Mouse (Mus musculus): ENCODE measurements around the gene Stag2. TPM values are rescaled to one million over a fixed set of nuclear protein-coding genes. Genes with fewer than 3 reads are reported as not detected.
A peak's percentile ranks its signal among the peaks of the same experiment; 100 is the strongest.

The Stag2 gene
- polyA plus RNA-seq, 1 experiment, result 111 TPM

DNA sequence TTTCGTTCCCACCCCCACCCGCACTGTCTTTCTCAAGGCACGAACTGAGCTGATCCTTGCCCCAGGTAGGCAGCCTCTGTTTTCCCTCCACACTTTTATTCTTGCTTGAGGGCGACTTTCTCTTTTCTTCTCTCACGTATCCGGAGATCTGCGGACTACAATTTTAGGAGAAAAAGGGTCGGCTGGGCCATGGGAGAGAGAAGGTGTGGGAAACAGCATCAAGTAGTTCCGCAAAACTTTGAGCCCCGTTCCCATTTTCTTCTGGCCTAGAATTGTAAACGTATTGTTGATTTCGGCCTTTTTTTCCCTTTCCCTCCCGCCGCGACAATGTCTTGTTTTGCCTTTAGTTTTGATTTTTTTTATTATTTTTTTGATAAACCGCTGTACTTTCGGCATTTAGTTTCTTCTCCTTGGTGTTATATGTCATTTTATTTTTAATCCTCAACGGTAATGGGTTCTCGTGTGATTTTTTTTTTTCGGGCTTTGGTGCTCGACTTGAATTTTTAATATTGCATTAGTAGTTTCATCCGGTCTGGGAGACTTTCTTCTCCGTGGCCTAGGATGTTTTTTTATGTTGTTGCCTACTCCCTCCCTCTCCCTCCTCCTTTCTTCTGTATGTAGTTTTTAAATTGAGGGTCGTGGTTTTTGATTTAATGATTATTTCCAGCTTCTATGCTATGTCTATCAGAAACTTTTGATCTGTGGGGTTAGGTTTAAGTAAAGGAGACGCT, 2.1 kb downstream of the Stag2 start:
- TF ChIP-seq POLR2A (IDR thresholded peaks at IDR 0.05; ENCODE audit: insufficient read depth, low read length) (no peak), CTCF (IDR thresholded peaks at IDR 0.05; ENCODE audit: low read depth, low read length) (no peak), EP300 (IDR thresholded peaks at IDR 0.05; ENCODE audit: insufficient read depth, low read depth, low read length) (no peak)
- no peaks in the 10 kb centered on the region for H3K4me1 ChIP-seq (ENCODE audit: control insufficient read depth, insufficient read depth, low read length)
- no peaks in the 10 kb centered on the region for H3K9me3 ChIP-seq (replicated peaks; ENCODE audit: control insufficient read depth, insufficient read depth, low read length, poor library complexity, severe bottlenecking)
- no peaks in the 10 kb centered on the region for H3K27me3 ChIP-seq (ENCODE audit: control insufficient read depth, insufficient read depth, low read length, poor library complexity, severe bottlenecking)
- H3K4me3 ChIP-seq (ENCODE audit: low read depth, low read length), result peak overlapping the region; percentile 89
- H3K36me3 ChIP-seq (ENCODE audit: control insufficient read depth, insufficient read depth, low read length, poor library complexity, severe bottlenecking), result no peaks in the 10 kb centered on the region
- H3K9ac ChIP-seq (ENCODE audit: low read depth, poor library complexity, severe bottlenecking), result peak overlapping the region; percentile 100
- peak overlapping the region; percentile 74 for H3K27ac ChIP-seq (ENCODE audit: insufficient read depth, low read length)

DNA sequence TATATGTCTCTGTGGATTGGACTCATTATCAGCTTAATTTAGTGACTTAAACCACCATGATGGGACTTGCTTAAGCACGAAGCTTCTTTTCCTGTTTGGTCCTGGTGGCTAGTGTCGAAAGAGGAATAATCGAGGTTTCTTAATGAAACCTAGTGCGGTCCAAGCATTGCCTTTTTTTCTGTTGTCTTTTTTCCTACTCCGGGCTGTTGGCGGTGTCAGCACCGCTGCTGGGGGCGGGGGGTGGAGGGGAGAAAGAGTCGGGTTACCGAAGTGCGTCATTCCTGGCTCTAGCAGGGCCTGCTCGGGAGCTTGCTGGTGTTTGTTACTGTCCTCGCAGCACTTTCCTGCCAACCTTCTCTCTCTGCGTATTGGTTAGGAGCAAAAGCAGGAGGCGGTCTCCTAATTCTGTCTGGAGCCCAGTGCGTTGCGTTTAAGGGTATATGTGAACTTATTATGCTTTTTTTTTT, 2.8 kb downstream of the Stag2 start:
- Histone ChIP-seq H3K9ac (ENCODE audit: low read depth, poor library complexity, severe bottlenecking) (peak overlapping the region; percentile 100), H3K36me3 (ENCODE audit: control insufficient read depth, insufficient read depth, low read length, poor library complexity, severe bottlenecking) (no peaks in the 10 kb centered on the region), H3K27ac (ENCODE audit: insufficient read depth, low read length) (peak overlapping the region; percentile 65), H3K27me3 (ENCODE audit: control insufficient read depth, insufficient read depth, low read length, poor library complexity, severe bottlenecking) (no peaks in the 10 kb centered on the region), H3K4me3 (ENCODE audit: low read depth, low read length) (peak overlapping the region; percentile 84), H3K4me1 (ENCODE audit: control insufficient read depth, insufficient read depth, low read length) (no peaks in the 10 kb centered on the region), H3K9me3 (replicated peaks; ENCODE audit: control insufficient read depth, insufficient read depth, low read length, poor library complexity, severe bottlenecking) (no peaks in the 10 kb centered on the region)
- TF ChIP-seq EP300 (IDR thresholded peaks at IDR 0.05; ENCODE audit: insufficient read depth, low read depth, low read length), result 0 out of 2 replicates have a peak, but pooled peaks have one; percentile 20
- TF ChIP-seq CTCF (IDR thresholded peaks at IDR 0.05; ENCODE audit: low read depth, low read length), result no peak

DNA sequence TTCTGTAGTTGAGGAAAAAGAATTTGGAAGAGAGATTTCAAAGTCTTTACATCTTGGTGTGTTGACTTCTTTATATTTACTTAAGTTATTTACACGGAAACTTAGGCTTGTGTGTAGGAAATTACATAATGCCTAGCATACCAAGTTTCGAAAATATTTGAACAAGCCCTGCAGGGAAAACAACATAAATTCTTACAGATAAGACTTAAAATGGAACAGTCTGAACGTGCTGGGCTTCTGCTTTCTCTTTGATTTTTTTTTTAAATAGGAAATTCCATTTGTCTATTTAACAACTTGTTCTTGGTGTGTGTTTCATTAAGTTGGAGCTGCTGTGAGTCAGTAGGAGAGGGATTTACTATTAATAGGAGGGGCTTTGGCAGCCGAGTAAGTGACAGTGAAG, 3.9 kb downstream of the Stag2 start:
- Histone ChIP-seq H3K9me3 (replicated peaks; ENCODE audit: control insufficient read depth, insufficient read depth, low read length, poor library complexity, severe bottlenecking) (no peaks in the 10 kb centered on the region), H3K27ac (ENCODE audit: insufficient read depth, low read length) (no peak overlapping the region), H3K9ac (ENCODE audit: low read depth, poor library complexity, severe bottlenecking) (no peak overlapping the region), H3K4me3 (ENCODE audit: low read depth, low read length) (no peak overlapping the region), H3K36me3 (ENCODE audit: control insufficient read depth, insufficient read depth, low read length, poor library complexity, severe bottlenecking) (no peaks in the 10 kb centered on the region), H3K4me1 (ENCODE audit: control insufficient read depth, insufficient read depth, low read length) (no peaks in the 10 kb centered on the region), H3K27me3 (ENCODE audit: control insufficient read depth, insufficient read depth, low read length, poor library complexity, severe bottlenecking) (no peaks in the 10 kb centered on the region)
- TF ChIP-seq EP300 (IDR thresholded peaks at IDR 0.05; ENCODE audit: insufficient read depth, low read depth, low read length) (no peak), POLR2A (IDR thresholded peaks at IDR 0.05; ENCODE audit: insufficient read depth, low read length) (no peak), CTCF (IDR thresholded peaks at IDR 0.05; ENCODE audit: low read depth, low read length) (no peak)

GRCm38 (mm10) chrX:42165455-42165854, 16.3 kb downstream of the Stag2 start:
- TF ChIP-seq POLR2A (IDR thresholded peaks at IDR 0.05; ENCODE audit: insufficient read depth, low read length), result no peak
- no peak for TF ChIP-seq EP300 (IDR thresholded peaks at IDR 0.05; ENCODE audit: insufficient read depth, low read depth, low read length)
- no peak for TF ChIP-seq CTCF (IDR thresholded peaks at IDR 0.05; ENCODE audit: low read depth, low read length)
- no peak overlapping the region for H3K4me3 ChIP-seq (ENCODE audit: low read depth, low read length)

DNA sequence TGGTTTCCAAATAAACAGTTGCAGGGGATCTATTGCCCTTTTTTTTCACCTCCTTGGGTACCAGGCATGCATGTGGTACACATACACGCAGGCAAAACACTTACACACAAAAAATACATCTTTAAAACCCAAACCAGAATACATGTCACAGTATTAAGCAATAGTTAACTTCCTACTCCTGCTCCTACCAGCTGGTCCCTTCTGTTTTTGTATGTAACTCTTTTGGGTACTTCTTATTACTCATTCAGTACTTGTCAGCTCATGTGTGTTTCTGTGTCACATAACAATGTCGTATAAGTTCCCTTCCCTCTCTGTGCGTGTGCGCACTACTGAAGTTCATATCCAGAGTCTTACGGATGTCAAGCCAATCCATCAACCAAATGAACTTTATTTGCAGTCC, 21.7 kb downstream of the Stag2 start:
- Histone ChIP-seq H3K27ac (ENCODE audit: insufficient read depth, low read length) (no peak overlapping the region), H3K4me3 (ENCODE audit: low read depth, low read length) (no peak overlapping the region), H3K36me3 (ENCODE audit: control insufficient read depth, insufficient read depth, low read length, poor library complexity, severe bottlenecking) (no peaks in the 10 kb centered on the region), H3K9ac (ENCODE audit: low read depth, poor library complexity, severe bottlenecking) (no peak overlapping the region), H3K9me3 (replicated peaks; ENCODE audit: control insufficient read depth, insufficient read depth, low read length, poor library complexity, severe bottlenecking) (no peaks in the 10 kb centered on the region), H3K27me3 (ENCODE audit: control insufficient read depth, insufficient read depth, low read length, poor library complexity, severe bottlenecking) (no peaks in the 10 kb centered on the region), H3K4me1 (ENCODE audit: control insufficient read depth, insufficient read depth, low read length) (no peaks in the 10 kb centered on the region)
- no peak for TF ChIP-seq EP300 (IDR thresholded peaks at IDR 0.05; ENCODE audit: insufficient read depth, low read depth, low read length)
- no peak for TF ChIP-seq CTCF (IDR thresholded peaks at IDR 0.05; ENCODE audit: low read depth, low read length)
- TF ChIP-seq POLR2A (IDR thresholded peaks at IDR 0.05; ENCODE audit: insufficient read depth, low read length), result no peak

More at GRCm38 (mm10) chrX:42165455-42165854, 16.3 kb downstream of the Stag2 start:
- no peak overlapping the region for H3K27ac ChIP-seq (ENCODE audit: insufficient read depth, low read length)
- no peaks in the 10 kb centered on the region for H3K4me1 ChIP-seq (ENCODE audit: control insufficient read depth, insufficient read depth, low read length)
- H3K9ac ChIP-seq (ENCODE audit: low read depth, poor library complexity, severe bottlenecking), result no peak overlapping the region
- H3K36me3 ChIP-seq (ENCODE audit: control insufficient read depth, insufficient read depth, low read length, poor library complexity, severe bottlenecking), result no peaks in the 10 kb centered on the region
- H3K27me3 ChIP-seq (ENCODE audit: control insufficient read depth, insufficient read depth, low read length, poor library complexity, severe bottlenecking), result no peaks in the 10 kb centered on the region
- no peaks in the 10 kb centered on the region for H3K9me3 ChIP-seq (replicated peaks; ENCODE audit: control insufficient read depth, insufficient read depth, low read length, poor library complexity, severe bottlenecking)

DNA sequence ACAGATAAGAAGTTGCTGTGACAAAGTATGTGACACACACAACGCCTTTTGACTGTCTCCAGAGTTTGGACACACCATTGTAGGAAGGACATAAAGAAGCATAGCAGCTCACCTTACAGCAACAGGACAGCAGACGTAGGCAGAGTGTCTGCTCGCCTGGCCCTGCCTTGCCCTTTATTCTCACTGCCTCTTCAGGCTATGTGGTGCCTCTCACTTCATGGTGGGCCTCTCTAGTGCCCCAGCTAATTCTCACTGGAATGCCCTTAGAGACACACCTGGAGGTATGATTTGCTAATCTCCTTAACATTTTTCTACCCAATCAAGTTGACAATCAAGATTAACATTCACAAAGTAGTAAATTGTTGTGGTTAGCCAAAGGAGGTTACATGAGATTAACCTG, 38.5 kb downstream of the Stag2 start:
- no peaks in the 10 kb centered on the region for H3K9me3 ChIP-seq (replicated peaks; ENCODE audit: control insufficient read depth, insufficient read depth, low read length, poor library complexity, severe bottlenecking)
- no peaks in the 10 kb centered on the region for H3K4me1 ChIP-seq (ENCODE audit: control insufficient read depth, insufficient read depth, low read length)
- TF ChIP-seq POLR2A (IDR thresholded peaks at IDR 0.05; ENCODE audit: insufficient read depth, low read length), result no peak
- TF ChIP-seq CTCF (IDR thresholded peaks at IDR 0.05; ENCODE audit: low read depth, low read length), result no peak
- no peak for TF ChIP-seq EP300 (IDR thresholded peaks at IDR 0.05; ENCODE audit: insufficient read depth, low read depth, low read length)
- H3K36me3 ChIP-seq (ENCODE audit: control insufficient read depth, insufficient read depth, low read length, poor library complexity, severe bottlenecking), result no peaks in the 10 kb centered on the region
- no peaks in the 10 kb centered on the region for H3K27me3 ChIP-seq (ENCODE audit: control insufficient read depth, insufficient read depth, low read length, poor library complexity, severe bottlenecking)
- H3K9ac ChIP-seq (ENCODE audit: low read depth, poor library complexity, severe bottlenecking), result no peak overlapping the region
- no peak overlapping the region for H3K4me3 ChIP-seq (ENCODE audit: low read depth, low read length)
- H3K27ac ChIP-seq (ENCODE audit: insufficient read depth, low read length), result no peak overlapping the region

Data from ES-Bruce4 (cell line).